Mouse (Mus musculus) midbrain, embryonic 11.5 days (tissue): ENCODE measurements at regions not wholly inside any gene's neighbourhood (a gene's known extent, or its start where the extent isn't known, plus 50 kb on each side); places are given as distances from the start of the nearest gene placed in this dataset.

ENCODE experiments used
- ATAC-seq: fragments of 200-750 bp; cut with Nextera tagmentation; 2 replicates; pipeline ENCODE4 v1.8.0; 2017; ENCODE audit warnings: moderate TSS enrichment, moderate library complexity; ENCODE audit not compliant: low FRiP score
- DNase-seq: peaks from one replicate; pipeline ENCODE4 v3.0.0; 2015; ENCODE audit warnings: low spot score; ENCODE audit errors: missing footprints
- H3K27ac ChIP-seq: fragments of 300-500 bp; sonication (generic); 2 replicates; pipeline ENCODE4 v1.5.1; 2014; ENCODE audit warnings: low read depth, low read length
- H3K27me3 ChIP-seq: fragments of 300-500 bp; sonication (generic); 2 replicates; pipeline ENCODE4 v1.6.1; 2014; ENCODE audit warnings: mild to moderate bottlenecking, low read length, moderate library complexity, mixed read lengths; ENCODE audit not compliant: control insufficient read depth, insufficient read depth
- H3K36me3 ChIP-seq: fragments of 300-500 bp; sonication (generic); 2 replicates; pipeline ENCODE4 v1.6.1; 2014; ENCODE audit warnings: mild to moderate bottlenecking, low read length, moderate library complexity, mixed read lengths; ENCODE audit not compliant: control insufficient read depth, insufficient read depth
- H3K4me1 ChIP-seq: fragments of 300-500 bp; sonication (generic); 2 replicates; pipeline ENCODE4 v1.6.1; 2014; ENCODE audit warnings: low read length; ENCODE audit not compliant: control insufficient read depth, insufficient read depth
- H3K4me2 ChIP-seq: fragments of 300-500 bp; sonication (generic); 2 replicates; pipeline ENCODE4 v1.6.1; 2014; ENCODE audit warnings: mild to moderate bottlenecking, moderate library complexity
- H3K4me3 ChIP-seq: fragments of 300-500 bp; sonication (generic); 2 replicates; pipeline ENCODE4 v1.5.1; 2014; ENCODE audit warnings: low read depth, low read length
- H3K9ac ChIP-seq: fragments of 300-500 bp; sonication (generic); 2 replicates; pipeline ENCODE4 v1.6.1; 2014; ENCODE audit warnings: low read length
- H3K9me3 ChIP-seq: fragments of 300-500 bp; sonication (generic); 2 replicates; pipeline ENCODE4 v1.6.1; 2016; ENCODE audit warnings: low read length; ENCODE audit not compliant: control insufficient read depth
- WGBS: fragments of 180-500 bp; shearing (Covaris S2); extraction: QIAGEN DNeasy Blood & Tissue Kit; methylation state at CpG from one replicate; pipeline ENCODE4 v1.1.7; 2014; 5-methylcytosine and 5-hydroxymethylcytosine counted together

DNA sequence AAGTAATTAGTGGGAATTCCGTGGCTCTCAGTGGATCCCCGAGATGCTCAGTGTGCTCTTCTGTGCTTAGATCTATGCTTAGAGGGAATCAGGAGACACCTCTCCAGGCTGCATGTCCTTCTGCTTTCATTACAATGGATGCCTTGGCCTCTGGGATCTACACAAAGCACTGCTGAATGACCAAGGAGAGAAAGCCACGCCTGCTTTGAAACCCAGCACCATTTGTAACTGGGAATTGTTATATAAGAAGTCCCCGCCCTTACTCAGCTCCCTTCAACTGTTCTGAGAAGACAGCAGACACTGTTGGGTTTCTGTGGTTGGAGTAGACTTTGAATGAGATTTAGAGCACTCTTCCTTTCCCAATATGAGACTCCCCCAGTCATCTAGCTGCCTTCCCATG, 188.4 kb downstream of the Dad1 start:
- Histone ChIP-seq H3K9me3 (no peaks in the 10 kb centered on the region), H3K27me3 (no peaks in the 10 kb centered on the region), H3K9ac (no peak overlapping the region), H3K36me3 (no peaks in the 10 kb centered on the region), H3K4me2 (no peak overlapping the region), H3K27ac (no peak overlapping the region), H3K4me1 (no peaks in the 10 kb centered on the region; the same call in 1 of the 2 replicates), H3K4me3 (no peak overlapping the region)
- no peak for ATAC-seq
- WGBS = 59% methylated on average over 4 of the region's 4 CpGs
- no peak for DNase-seq

DNA sequence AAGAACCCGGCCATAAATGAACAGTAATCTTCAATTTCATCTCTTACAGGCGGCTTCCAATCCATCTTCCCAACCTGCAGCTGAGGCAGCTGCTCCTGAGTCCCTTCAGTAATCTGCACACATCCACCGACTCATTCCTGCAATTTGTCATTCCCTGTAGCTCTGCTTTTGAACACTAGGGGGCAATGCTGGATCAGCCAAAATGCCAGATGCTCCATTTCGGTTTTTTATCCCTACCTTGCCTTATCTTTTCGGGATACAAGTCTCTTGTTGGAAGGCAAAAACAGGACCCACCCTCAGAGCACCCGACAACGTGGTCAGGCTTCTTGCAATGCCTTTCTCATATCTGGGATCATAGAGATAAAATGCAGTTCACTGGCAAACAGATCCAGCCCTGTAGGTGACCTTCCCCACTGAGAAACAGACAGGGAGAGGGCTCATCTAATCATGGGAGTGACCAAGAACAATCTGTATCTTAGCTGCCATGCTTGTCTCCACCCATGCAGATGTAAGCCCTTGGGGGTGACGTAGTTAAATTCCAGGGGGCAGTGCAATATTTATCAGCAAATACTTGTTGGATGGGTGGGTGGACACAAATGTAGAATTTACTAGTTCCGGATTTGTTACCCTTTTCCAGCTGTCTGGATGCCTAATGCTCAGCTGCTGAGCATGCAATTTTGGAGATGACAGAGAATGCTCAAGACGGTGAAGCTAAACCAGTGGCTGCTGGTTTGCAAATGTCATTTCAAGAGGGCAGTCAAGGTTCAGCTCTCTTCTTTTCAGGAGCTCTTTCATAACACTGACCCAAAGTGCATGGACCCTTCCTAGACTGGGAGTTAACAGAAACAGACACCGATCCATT, 189.1 kb downstream of the Dad1 start:
- Histone ChIP-seq H3K4me2 (no peak overlapping the region), H3K9me3 (no peaks in the 10 kb centered on the region), H3K4me1 (no peaks in the 10 kb centered on the region; the same call in 1 of the 2 replicates), H3K36me3 (no peaks in the 10 kb centered on the region), H3K4me3 (no peak overlapping the region), H3K27me3 (no peaks in the 10 kb centered on the region), H3K27ac (no peak overlapping the region), H3K9ac (no peak overlapping the region)
- peak; percentile 97 for DNase-seq
- WGBS = 31% methylated on average over 11 of the region's 11 CpGs
- ATAC-seq = no peak

DNA sequence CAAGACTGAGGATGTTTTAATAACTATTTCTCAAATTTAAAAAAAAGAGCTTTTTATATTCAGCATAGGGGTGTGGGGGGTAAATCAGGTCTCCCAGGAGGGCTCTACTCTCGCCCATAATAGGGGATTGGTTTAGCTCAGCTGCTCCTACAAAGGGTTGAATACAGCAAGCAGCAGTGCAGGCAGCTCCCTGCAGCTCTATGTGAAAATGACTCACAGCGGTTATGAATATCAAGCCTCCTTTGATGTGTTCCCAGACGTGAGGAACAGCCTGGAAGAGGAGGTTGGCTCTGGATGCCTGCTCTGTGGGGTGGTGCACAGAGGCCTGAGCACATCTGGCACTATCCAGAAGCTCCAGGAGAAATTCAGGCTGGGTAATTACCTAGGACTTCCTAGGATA, 192.3 kb downstream of the Dad1 start:
- H3K36me3 ChIP-seq = no peaks in the 10 kb centered on the region

DNA sequence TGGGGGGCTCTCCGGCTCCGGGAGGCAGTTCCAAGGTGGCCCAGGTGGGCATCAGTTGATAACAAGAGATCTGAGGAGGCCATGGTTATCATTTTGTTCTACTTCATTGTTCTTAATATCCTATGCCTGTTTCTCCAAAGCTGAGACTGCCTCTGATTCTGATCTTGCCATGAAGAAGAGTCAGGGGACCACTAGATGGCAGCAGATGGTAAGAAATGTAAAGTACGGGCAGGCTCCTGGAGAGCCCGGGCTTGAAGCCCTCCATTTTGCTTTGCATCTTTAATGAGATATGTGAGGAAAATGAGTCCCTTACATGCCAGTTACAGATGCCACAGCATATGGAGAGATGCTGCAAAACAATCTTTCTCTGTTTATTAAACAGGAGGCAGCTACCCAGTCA, 194.1 kb downstream of the Dad1 start:
- H3K4me3 ChIP-seq = no peak overlapping the region
- no peak overlapping the region for H3K27ac ChIP-seq
- no peak overlapping the region for H3K4me2 ChIP-seq
- H3K9me3 ChIP-seq = no peaks in the 10 kb centered on the region
- 26% methylated on average over 4 of the region's 4 CpGs for WGBS
- DNase-seq (peak; percentile 95), ATAC-seq (peak; percentile 87)
- no peak overlapping the region for H3K9ac ChIP-seq
- no peaks in the 10 kb centered on the region for H3K27me3 ChIP-seq
- H3K4me1 ChIP-seq = no peaks in the 10 kb centered on the region; the same call in 1 of the 2 replicates
- H3K36me3 ChIP-seq = no peaks in the 10 kb centered on the region

More for the DNA sequence above, 192.3 kb downstream of the Dad1 start:
- H3K9ac ChIP-seq = no peak overlapping the region
- no peak overlapping the region for H3K27ac ChIP-seq
- no peaks in the 10 kb centered on the region; the same call in 1 of the 2 replicates for H3K4me1 ChIP-seq
- no peak overlapping the region for H3K4me2 ChIP-seq
- ATAC-seq (0 out of 2 replicates have a peak, but pooled peaks have one; percentile 22), DNase-seq (no peak)
- WGBS = 38% methylated on average over 3 of the region's 3 CpGs
- H3K9me3 ChIP-seq = no peaks in the 10 kb centered on the region
- no peak overlapping the region for H3K4me3 ChIP-seq
- no peaks in the 10 kb centered on the region for H3K27me3 ChIP-seq

DNA sequence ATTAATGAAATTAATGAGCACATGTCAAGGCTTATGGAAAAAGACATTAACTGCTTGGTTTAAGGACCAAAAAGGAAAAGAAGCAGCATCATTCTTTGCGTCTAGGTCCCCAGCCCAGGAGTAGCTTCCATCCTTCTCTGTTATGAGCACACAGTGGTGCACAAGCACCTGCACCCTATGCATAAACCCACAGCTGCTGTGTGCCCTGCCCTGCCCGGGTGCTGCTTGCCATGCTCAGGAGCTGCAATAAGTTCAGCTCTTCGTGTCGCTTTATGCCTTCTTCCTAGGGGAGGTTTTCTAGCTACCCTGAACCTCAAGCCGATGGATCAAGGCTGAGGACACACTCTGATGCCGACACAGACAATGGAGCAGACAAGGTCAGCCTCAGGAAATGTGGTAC, 194.8 kb downstream of the Dad1 start:
- no peak overlapping the region for H3K4me3 ChIP-seq
- no peaks in the 10 kb centered on the region; the same call in 1 of the 2 replicates for H3K4me1 ChIP-seq
- no peak overlapping the region for H3K4me2 ChIP-seq
- no peak for DNase-seq
- H3K9me3 ChIP-seq = no peaks in the 10 kb centered on the region
- H3K36me3 ChIP-seq = no peaks in the 10 kb centered on the region
- no peak overlapping the region for H3K9ac ChIP-seq
- H3K27me3 ChIP-seq = no peaks in the 10 kb centered on the region
- no peak overlapping the region for H3K27ac ChIP-seq
- WGBS = 86% methylated on average over 6 of the region's 6 CpGs
- ATAC-seq = no peak

DNA sequence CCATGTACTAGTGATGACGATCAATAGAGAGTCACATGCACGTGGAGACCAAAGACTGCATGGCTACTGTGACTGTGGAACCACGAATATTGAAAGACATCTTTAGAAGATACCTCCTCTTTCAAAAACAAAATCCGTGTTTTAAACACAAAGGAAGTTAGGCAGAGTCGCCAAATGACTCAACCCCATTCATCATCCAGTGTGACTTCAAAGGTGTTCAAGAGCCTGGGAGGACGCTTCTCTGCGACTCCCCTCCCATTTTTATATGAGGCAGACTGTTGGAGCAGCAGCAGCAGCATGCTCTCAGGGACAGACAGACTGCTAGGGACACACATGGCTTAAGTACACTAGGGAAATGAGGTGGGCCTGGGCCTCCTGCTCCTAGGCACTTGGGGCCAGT, 197.2 kb downstream of the Dad1 start:
- no peaks in the 10 kb centered on the region for H3K9me3 ChIP-seq
- ATAC-seq (no peak), DNase-seq (no peak)
- no peaks in the 10 kb centered on the region; the same call in 1 of the 2 replicates for H3K4me1 ChIP-seq
- H3K27me3 ChIP-seq = no peaks in the 10 kb centered on the region
- no peaks in the 10 kb centered on the region for H3K36me3 ChIP-seq
- H3K4me2 ChIP-seq = no peak overlapping the region
- H3K4me3 ChIP-seq = no peak overlapping the region
- 89% methylated on average over 7 of the region's 7 CpGs for WGBS
- H3K27ac ChIP-seq = no peak overlapping the region
- no peak overlapping the region for H3K9ac ChIP-seq

DNA sequence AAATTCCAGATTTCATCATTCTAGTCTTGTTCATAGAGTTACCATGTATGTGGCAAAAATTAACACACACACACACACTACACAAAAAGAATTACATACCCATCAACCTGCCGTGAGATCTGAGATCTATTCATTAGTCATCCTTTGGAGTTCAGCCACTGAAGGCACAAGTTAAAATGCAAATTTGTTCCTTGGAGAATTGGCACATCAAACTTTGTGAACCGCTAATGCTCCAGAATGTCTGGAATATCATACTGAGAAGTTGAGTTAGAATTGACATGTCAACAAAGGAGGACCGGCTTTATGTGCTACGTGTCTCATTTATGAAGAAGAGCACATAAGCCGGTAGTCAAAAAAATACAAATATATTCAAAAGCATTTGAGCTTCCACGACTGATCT, 198.5 kb downstream of the Dad1 start:
- WGBS = 76% methylated on average over 6 of the region's 6 CpGs
- Histone ChIP-seq H3K36me3 (no peaks in the 10 kb centered on the region), H3K27ac (no peak overlapping the region), H3K9me3 (no peaks in the 10 kb centered on the region), H3K27me3 (no peaks in the 10 kb centered on the region), H3K9ac (no peak overlapping the region), H3K4me3 (no peak overlapping the region), H3K4me1 (no peaks in the 10 kb centered on the region), H3K4me2 (no peak overlapping the region)
- DNase-seq (no peak), ATAC-seq (no peak)

DNA sequence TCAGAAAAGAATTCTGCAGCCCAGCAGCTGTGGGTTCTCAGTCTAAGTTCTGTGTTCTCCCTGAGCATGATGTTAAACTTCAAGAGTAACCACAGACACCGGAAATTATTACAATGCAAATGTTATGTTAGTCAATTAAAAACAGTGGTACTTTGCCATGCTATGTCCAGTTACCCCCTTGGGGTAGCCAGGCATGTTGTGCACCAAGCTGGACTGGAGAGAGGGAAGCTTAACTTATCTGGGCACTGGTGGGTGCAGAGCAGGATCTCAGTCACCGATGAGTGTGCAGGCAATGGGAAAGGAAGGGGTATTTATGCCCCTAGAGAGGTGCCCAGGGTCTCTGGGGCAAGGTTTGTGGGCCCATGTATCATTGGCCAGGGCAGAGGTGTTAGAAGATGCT, 211.6 kb downstream of the Dad1 start:
- H3K4me2 ChIP-seq = no peak overlapping the region
- no peaks in the 10 kb centered on the region for H3K9me3 ChIP-seq
- ATAC-seq (no peak), DNase-seq (no peak)
- WGBS = 90% methylated on average over 2 of the region's 2 CpGs
- no peak overlapping the region for H3K27ac ChIP-seq
- no peak overlapping the region for H3K4me3 ChIP-seq
- H3K4me1 ChIP-seq = no peaks in the 10 kb centered on the region
- no peak overlapping the region for H3K9ac ChIP-seq
- H3K27me3 ChIP-seq = no peaks in the 10 kb centered on the region
- no peaks in the 10 kb centered on the region for H3K36me3 ChIP-seq

DNA sequence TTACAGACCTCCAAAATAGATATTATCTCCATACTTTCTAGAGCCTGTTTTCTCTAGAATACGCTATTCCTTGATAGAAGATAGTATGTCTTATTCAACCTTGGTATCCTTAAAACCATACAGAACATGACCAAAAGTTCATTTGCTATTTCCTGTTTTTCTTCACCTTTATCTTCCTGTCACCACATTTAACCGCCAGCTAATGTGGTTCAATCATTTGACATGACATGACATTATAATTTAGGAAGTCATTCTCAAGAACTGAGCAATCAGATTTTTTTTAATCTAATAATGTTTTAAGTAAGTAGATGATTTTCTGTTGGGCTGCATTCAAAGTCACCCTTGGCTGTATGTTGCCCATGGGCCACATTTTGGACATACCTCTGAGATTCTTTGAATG, 213.3 kb downstream of the Dad1 start:
- Histone ChIP-seq H3K4me3 (no peak overlapping the region), H3K36me3 (no peaks in the 10 kb centered on the region), H3K4me1 (no peaks in the 10 kb centered on the region), H3K9me3 (no peaks in the 10 kb centered on the region), H3K27me3 (no peaks in the 10 kb centered on the region), H3K27ac (no peak overlapping the region), H3K9ac (no peak overlapping the region), H3K4me2 (no peak overlapping the region)
- no peak for ATAC-seq
- WGBS = 84% methylated on average over 2 of the region's 2 CpGs
- no peak for DNase-seq
